8 mouse cellular contexts compared by ENCODE assay signal in the genomic region with DNA sequence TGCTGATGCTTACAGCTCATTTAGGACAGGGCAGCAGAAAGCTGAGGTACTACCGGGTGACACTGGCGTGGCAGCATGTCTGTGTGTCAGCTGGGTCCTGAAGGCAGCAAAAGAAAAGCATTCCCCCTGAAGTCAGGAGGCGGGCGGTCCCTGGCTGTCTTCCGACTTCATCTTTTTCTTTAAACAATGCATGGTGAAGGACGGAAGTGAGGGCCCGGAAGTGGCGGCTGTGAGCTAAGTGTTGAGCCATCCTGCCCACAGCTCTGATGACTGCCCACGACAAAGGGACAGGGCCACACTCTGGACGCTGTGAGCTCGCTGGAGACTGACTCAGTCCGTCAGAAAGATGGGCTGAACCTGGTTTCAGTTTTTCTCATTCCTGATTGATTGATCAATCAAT. TPM values are rescaled to one million over a fixed set of nuclear protein-coding genes. Genes with fewer than 3 reads are reported as not detected.
DNase-seq lines count a peak whose midpoint lies in the region; ATAC-seq and TF ChIP-seq lines count a peak whose summit lies in the region.

No protein-coding gene starts in this region.

- no peak for TF ChIP-seq POLR2A in spleen, adult 2 months (IDR thresholded peaks at IDR 0.05; ENCODE audit: low read depth, low read length)

- DNase-seq in kidney, adult 11 months = no peak
- no peak for DNase-seq in liver, embryonic 13.5 days
- DNase-seq in spleen, adult 2 months (ENCODE audit: low read depth in 1 of 2, low spot score in 2 of 2) = peak in 1 of 2 experiments; percentile 36
- DNase-seq in left cerebral cortex, postnatal 25 days (ENCODE audit: low spot score in 2 of 2) = no peak
- DNase-seq in urinary bladder, postnatal 14 days (ENCODE audit: low spot score) = no peak

- H3K27me3 ChIP-seq in kidney, embryonic 16.5 days (ENCODE audit: insufficient read depth, low read length) = no peaks in the 10 kb centered on the region
- no peaks in the 10 kb centered on the region for H3K27me3 ChIP-seq in heart, embryonic 14.5 days (ENCODE audit: control insufficient read depth, insufficient read depth, low read length)
- H3K27me3 ChIP-seq in liver, embryonic 13.5 days = no peaks in the 10 kb centered on the region
- H3K27me3 ChIP-seq in spleen, adult 2 months (ENCODE audit: control insufficient read depth, insufficient read depth, low read length) = no peaks in the 10 kb centered on the region

- WGBS in kidney, embryonic 16.5 days = 50% methylated on average over 12 of the region's 12 CpGs
- WGBS in heart, embryonic 14.5 days = 35% methylated on average over 12 of the region's 12 CpGs
- 12% methylated on average over 12 of the region's 12 CpGs for WGBS in liver, embryonic 13.5 days (ENCODE audit: insufficient replicate concordance)
- 6% methylated on average over 12 of the region's 12 CpGs for WGBS in spleen, adult 2 months

- no peak for TF ChIP-seq CTCF in spleen, adult 2 months (IDR thresholded peaks at IDR 0.05; ENCODE audit: extremely low read depth, insufficient read depth, insufficient read length, insufficient replicate concordance)

- H3K4me1 ChIP-seq in kidney, embryonic 16.5 days (ENCODE audit: insufficient read depth, low read length) = peaks cover 26% of the 10 kb centered on the region
- H3K4me1 ChIP-seq in heart, embryonic 14.5 days (ENCODE audit: control insufficient read depth in 2 of 2, insufficient read depth in 2 of 2, low read length in 2 of 2) = peaks cover 8 to 9% of the 10 kb centered on the region in 2 experiments
- H3K4me1 ChIP-seq in liver, embryonic 13.5 days (replicated peaks) = peaks cover 56% of the 10 kb centered on the region
- no peaks in the 10 kb centered on the region for H3K4me1 ChIP-seq in spleen, adult 2 months (ENCODE audit: control insufficient read depth, insufficient read depth, insufficient read length)

- no peaks in the 10 kb centered on the region for H3K9me3 ChIP-seq in kidney, embryonic 16.5 days (ENCODE audit: low read length)
- no peaks in the 10 kb centered on the region for H3K9me3 ChIP-seq in heart, embryonic 14.5 days (ENCODE audit: control insufficient read depth, low read length)
- H3K9me3 ChIP-seq in liver, embryonic 13.5 days (replicated peaks) = no peaks in the 10 kb centered on the region

- H3K9ac ChIP-seq in kidney, embryonic 16.5 days (replicated peaks; ENCODE audit: low read length) = peak overlapping the region; percentile 31; the same call in 1 of the 2 replicates
- peak overlapping the region; percentile 48; the same call in 1 of the 2 replicates for H3K9ac ChIP-seq in heart, embryonic 14.5 days (ENCODE audit: low read length)
- peak overlapping the region; percentile 67 for H3K9ac ChIP-seq in liver, embryonic 13.5 days

- H3K4me2 ChIP-seq in kidney, embryonic 16.5 days (replicated peaks; ENCODE audit: low read depth, low read length) = peak overlapping the region; percentile 55
- H3K4me2 ChIP-seq in heart, embryonic 14.5 days (ENCODE audit: low read length) = peak overlapping the region; percentile 74
- H3K4me2 ChIP-seq in liver, embryonic 13.5 days = peak overlapping the region; percentile 82

- no peak; the same call in 1 of the 2 replicates for ATAC-seq in kidney, embryonic 16.5 days (ENCODE audit: low FRiP score, low TSS enrichment)
- no peak for ATAC-seq in heart, embryonic 14.5 days (ENCODE audit: insufficient number of reproducible peaks, insufficient read depth, low FRiP score, low read depth)
- ATAC-seq in liver, embryonic 13.5 days (ENCODE audit: low read depth) = 0 out of 2 replicates have a peak, but pooled peaks have one; percentile 8
- no peak for ATAC-seq in megakaryocyte-erythroid progenitor cell, adult 5-6 weeks (replicated peaks; ENCODE audit: low FRiP score, low TSS enrichment, poor library complexity, severe bottlenecking)

- intact Hi-C loops in left cerebral cortex, postnatal 25 days (cut with DNase I) = loop anchor here (2.0 to 5.0 kb wide), 3 partner anchors 21 to 80 kb away; a partner anchor contains a TSS

- H3K27ac ChIP-seq in kidney, embryonic 16.5 days (ENCODE audit: low read length) = no peak overlapping the region
- H3K27ac ChIP-seq in heart, embryonic 14.5 days (replicated peaks in 1 of 2; ENCODE audit: control insufficient read depth in 1 of 2, insufficient read depth in 1 of 2, low read depth in 2 of 2, low read length in 2 of 2) = no peak overlapping the region
- peak overlapping the region; percentile 67 for H3K27ac ChIP-seq in liver, embryonic 13.5 days
- H3K27ac ChIP-seq in spleen, adult 2 months (ENCODE audit: insufficient read depth, low read length) = peak overlapping the region; percentile 84

- H3K4me3 ChIP-seq in kidney, embryonic 16.5 days (ENCODE audit: low read length) = peak overlapping the region; percentile 28
- peak overlapping the region; percentile 25 for H3K4me3 ChIP-seq in heart, embryonic 14.5 days (ENCODE audit: control insufficient read depth in 1 of 2, insufficient read depth in 1 of 2, low read depth in 1 of 2, low read length in 2 of 2)
- H3K4me3 ChIP-seq in liver, embryonic 13.5 days (replicated peaks) = peak overlapping the region; percentile 57
- H3K4me3 ChIP-seq in spleen, adult 2 months (ENCODE audit: extremely low read depth, insufficient read depth, insufficient read length) = peak overlapping the region; percentile 69

- H3K36me3 ChIP-seq in kidney, embryonic 16.5 days (ENCODE audit: insufficient read depth, low read length) = no peaks in the 10 kb centered on the region
- no peaks in the 10 kb centered on the region for H3K36me3 ChIP-seq in heart, embryonic 14.5 days (ENCODE audit: control insufficient read depth, insufficient read depth, low read length)
- no peaks in the 10 kb centered on the region for H3K36me3 ChIP-seq in liver, embryonic 13.5 days
- no peaks in the 10 kb centered on the region for H3K36me3 ChIP-seq in spleen, adult 2 months (ENCODE audit: control insufficient read depth, insufficient read depth, low read length)

RNA-seq across cellular contexts. Expression of a gene that starts 20.8 kb away (rescaled TPM):
- polyA plus RNA-seq in kidney, embryonic 16.5 days (2015; fragmentation: Nextera tagmentation; extraction: Ambion mirVana) = 1.8 and 2.0 TPM in 2 replicates
- 1.3 and 1.4 TPM in 2 replicates for polyA plus RNA-seq in heart, embryonic 14.5 days (2014; fragmentation: Nextera tagmentation; extraction: Ambion mirVana)
- polyA plus RNA-seq in liver, embryonic 13.5 days (2015; fragmentation: Nextera tagmentation; extraction: Ambion mirVana) = 0.79 and 0.88 TPM in 2 replicates
- polyA plus RNA-seq in spleen, adult 2 months (2012; rRNA removed) = 3.4 and 4.0 TPM in 2 replicates
- 1 to 10 TPM; 1.8 to 2.8 TPM for total RNA-seq in left cerebral cortex, postnatal 25 days (2021)
- 6.5 and 8.9 TPM in 2 replicates for total RNA-seq in megakaryocyte-erythroid progenitor cell, adult 5-6 weeks (2014; fragmentation: Nextera tagmentation)
- total RNA-seq in megakaryocyte-erythroid progenitor cell, adult 5-6 weeks (2017) = 5.2 and 8.8 TPM in 2 replicates

Comparison
In these comparisons a context has a peak if more than half of its experiments do, and no peak if none do; other contexts are left out.
1. H3K27ac ChIP-seq: peak in liver, embryonic 13.5 days (single experiment) and spleen, adult 2 months (single experiment); none in kidney, embryonic 16.5 days (single experiment) and heart, embryonic 14.5 days (0 of 2).
2. Peak in every context shown above with its lines, with median percentiles within 50 percentile points of each other: H3K4me2 ChIP-seq, H3K4me3 ChIP-seq and H3K9ac ChIP-seq.